Mouse (Mus musculus): ENCODE data around the gene Ceacam18.

DNA sequence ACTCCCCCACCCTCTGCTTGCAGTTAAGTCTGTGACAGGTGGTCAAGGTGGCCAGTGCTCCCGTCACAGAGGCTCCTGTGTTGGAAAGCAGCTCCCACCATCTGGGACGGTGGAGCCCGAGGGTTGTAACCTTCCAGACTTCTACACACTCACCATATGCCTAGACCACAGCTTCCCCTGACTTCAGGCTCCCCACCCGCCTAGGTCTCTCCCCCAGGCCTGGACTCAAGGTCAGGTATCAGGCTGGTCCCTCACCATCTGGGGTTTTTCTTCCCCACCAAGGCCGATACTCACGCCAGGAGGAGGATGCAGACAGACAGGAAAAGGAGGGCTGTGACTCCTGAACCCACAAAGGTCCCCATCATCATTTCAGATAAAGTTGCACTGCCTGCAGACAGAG, 21.7 kb downstream of the Ceacam18 start:
- no peak for TF ChIP-seq SMC3 (IDR thresholded peaks at IDR 0.05; ENCODE audit: low read depth, low read length)
- no peak for TF ChIP-seq CTCF (IDR thresholded peaks at IDR 0.05 in 2 of 3, conservative IDR thresholded peaks at IDR 0.05 in 1 of 3; ENCODE audit: control insufficient read depth in 1 of 3, insufficient read depth in 1 of 3, low read depth in 2 of 3, low read length in 3 of 3, poor library complexity in 1 of 3, severe bottlenecking in 1 of 3)

All from MEL (cell line).